Mouse (Mus musculus) liver, postnatal 0 days (tissue): Measurements from ENCODE around the gene Dqx1.
A peak's percentile ranks its signal among the peaks of the same experiment; 100 is the strongest.

Source experiments
- CTCF ChIP-seq: sonication (generic); IDR thresholded peaks from 2 replicates; pipeline ENCODE4 v1.5.1; 2016; ENCODE audit warnings: antibody characterized with exemption, low read depth
- EP300 ChIP-seq: IDR thresholded peaks from 2 replicates; pipeline ENCODE4 v1.6.1; 2016; ENCODE audit warnings: antibody characterized with exemption, low read depth, mild to moderate bottlenecking

DNA sequence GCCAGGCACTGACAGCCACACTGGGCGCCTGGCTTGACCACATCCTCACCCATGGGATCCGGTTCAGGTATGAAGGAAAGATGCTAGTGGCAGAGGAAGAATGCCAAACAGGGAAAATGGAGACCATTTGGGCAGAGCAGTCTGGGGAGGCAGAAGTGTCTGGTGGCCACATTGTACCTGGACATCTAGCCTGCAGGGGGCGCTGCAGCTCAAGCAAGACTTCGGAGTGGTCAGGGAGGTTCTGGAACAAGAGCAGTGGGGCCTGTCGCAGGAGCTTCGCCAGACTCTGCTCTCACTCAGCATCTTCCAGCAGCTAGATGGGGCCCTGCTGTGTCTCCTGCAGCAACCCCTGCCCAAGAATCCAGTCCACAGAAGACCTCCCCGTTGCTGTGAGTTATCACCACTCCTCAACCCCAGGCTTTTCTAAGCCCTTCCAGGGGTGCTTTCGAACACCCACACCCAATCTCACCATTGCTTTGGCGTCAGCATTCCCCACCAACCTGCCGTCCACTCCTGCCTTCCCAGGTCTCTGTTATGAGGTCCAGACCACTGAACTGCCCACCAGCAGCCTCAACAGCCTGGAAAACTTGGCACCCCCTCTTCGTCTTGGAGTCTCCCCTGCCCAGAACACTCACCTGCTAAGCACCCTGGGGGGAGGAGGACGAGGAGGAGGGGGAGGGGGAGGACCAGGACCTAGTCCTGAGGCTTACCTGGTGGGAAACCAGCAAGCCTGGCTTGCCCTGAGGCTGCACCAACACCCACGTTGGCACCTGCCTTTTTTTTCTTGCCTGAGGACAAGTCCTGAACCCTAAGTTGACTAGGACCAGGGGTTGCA is 50.1 kb downstream of the Dqx1 start:
- TF ChIP-seq CTCF (peak; percentile 98), EP300 (no peak)
